Mouse (Mus musculus): ENCODE data around the gene Il22ra1.

- TF ChIP-seq CTCF (IDR thresholded peaks at IDR 0.05; ENCODE audit: low read depth) (peak; percentile 82), EP300 (IDR thresholded peaks at IDR 0.05; ENCODE audit: low read depth) (no peak)
These were observed 40.9 kb downstream of the Il22ra1 start for GRCm38 (mm10) chr4:135768572-135769526.
